Mouse (Mus musculus) midbrain, embryonic 11.5 days (tissue): ENCODE measurements at regions not wholly inside any gene's neighbourhood (a gene's known extent, or its start where the extent isn't known, plus 50 kb on each side); places are given as distances from the start of the nearest gene placed in this dataset.

ENCODE experiments used
- ATAC-seq: fragments of 200-750 bp; cut with Nextera tagmentation; 2 replicates; pipeline ENCODE4 v1.8.0; 2017; ENCODE audit warnings: moderate TSS enrichment, moderate library complexity; ENCODE audit not compliant: low FRiP score
- DNase-seq: peaks from one replicate; pipeline ENCODE4 v3.0.0; 2015; ENCODE audit warnings: low spot score; ENCODE audit errors: missing footprints
- H3K27ac ChIP-seq: fragments of 300-500 bp; sonication (generic); 2 replicates; pipeline ENCODE4 v1.5.1; 2014; ENCODE audit warnings: low read depth, low read length
- H3K27me3 ChIP-seq: fragments of 300-500 bp; sonication (generic); 2 replicates; pipeline ENCODE4 v1.6.1; 2014; ENCODE audit warnings: mild to moderate bottlenecking, low read length, moderate library complexity, mixed read lengths; ENCODE audit not compliant: control insufficient read depth, insufficient read depth
- H3K36me3 ChIP-seq: fragments of 300-500 bp; sonication (generic); 2 replicates; pipeline ENCODE4 v1.6.1; 2014; ENCODE audit warnings: mild to moderate bottlenecking, low read length, moderate library complexity, mixed read lengths; ENCODE audit not compliant: control insufficient read depth, insufficient read depth
- H3K4me1 ChIP-seq: fragments of 300-500 bp; sonication (generic); 2 replicates; pipeline ENCODE4 v1.6.1; 2014; ENCODE audit warnings: low read length; ENCODE audit not compliant: control insufficient read depth, insufficient read depth
- H3K4me2 ChIP-seq: fragments of 300-500 bp; sonication (generic); 2 replicates; pipeline ENCODE4 v1.6.1; 2014; ENCODE audit warnings: mild to moderate bottlenecking, moderate library complexity
- H3K4me3 ChIP-seq: fragments of 300-500 bp; sonication (generic); 2 replicates; pipeline ENCODE4 v1.5.1; 2014; ENCODE audit warnings: low read depth, low read length
- H3K9ac ChIP-seq: fragments of 300-500 bp; sonication (generic); 2 replicates; pipeline ENCODE4 v1.6.1; 2014; ENCODE audit warnings: low read length
- H3K9me3 ChIP-seq: fragments of 300-500 bp; sonication (generic); 2 replicates; pipeline ENCODE4 v1.6.1; 2016; ENCODE audit warnings: low read length; ENCODE audit not compliant: control insufficient read depth
- WGBS: fragments of 180-500 bp; shearing (Covaris S2); extraction: QIAGEN DNeasy Blood & Tissue Kit; methylation state at CpG from one replicate; pipeline ENCODE4 v1.1.7; 2014; 5-methylcytosine and 5-hydroxymethylcytosine counted together

DNA sequence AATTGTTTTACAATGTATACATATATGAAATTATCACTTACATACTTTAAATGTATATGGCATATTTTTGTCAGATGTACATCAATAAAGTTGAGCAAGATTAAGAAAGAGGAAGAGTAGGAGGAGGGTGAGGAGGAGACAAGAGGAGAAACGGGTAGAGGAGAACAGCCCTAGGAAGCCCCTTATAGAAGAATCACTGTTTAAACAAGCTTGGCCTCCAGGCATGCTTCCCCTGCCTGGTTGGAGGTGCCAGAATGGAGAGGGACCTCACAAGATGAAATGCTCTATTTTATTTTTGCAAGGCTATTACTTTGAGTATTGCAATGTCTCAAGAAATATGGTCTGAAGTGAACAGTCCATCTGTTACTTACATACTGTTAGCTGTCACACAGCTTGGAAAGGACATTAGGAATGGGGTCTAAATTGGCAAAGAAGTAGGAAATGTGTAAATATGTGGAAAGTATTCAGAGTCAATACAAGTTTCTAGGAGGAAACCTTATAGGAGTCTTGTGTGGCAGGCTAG lies 352.1 kb upstream of the Thbs1 start:
- DNase-seq (no peak), ATAC-seq (no peak)
- no peaks in the 10 kb centered on the region for H3K4me1 ChIP-seq
- no peak overlapping the region for H3K9ac ChIP-seq
- H3K4me2 ChIP-seq: no peak overlapping the region
- H3K9me3 ChIP-seq: no peaks in the 10 kb centered on the region
- no peaks in the 10 kb centered on the region for H3K36me3 ChIP-seq
- WGBS: 81% methylated on average over 1 of the region's 1 CpGs
- no peak overlapping the region for H3K27ac ChIP-seq
- H3K27me3 ChIP-seq: no peaks in the 10 kb centered on the region
- no peak overlapping the region for H3K4me3 ChIP-seq

DNA sequence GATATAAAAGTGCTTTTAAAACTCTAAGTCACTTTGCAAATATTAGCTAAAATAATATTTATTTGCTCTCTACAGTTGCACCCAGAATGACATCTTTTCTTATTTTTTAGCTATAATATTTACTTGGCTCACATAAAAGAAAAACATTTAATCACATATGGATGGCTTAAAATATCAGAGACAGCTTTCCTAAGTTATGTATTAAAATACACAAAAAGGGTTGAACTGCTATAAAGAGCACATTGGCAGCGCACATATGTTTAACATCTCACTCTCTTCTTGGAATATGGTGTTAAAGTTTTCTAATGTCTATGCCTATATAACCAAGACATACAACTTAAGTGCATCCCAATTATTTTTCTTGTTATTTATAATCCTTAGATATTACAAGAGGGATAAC lies 348.0 kb upstream of the Thbs1 start:
- Histone ChIP-seq H3K4me2 (no peak overlapping the region), H3K27ac (no peak overlapping the region), H3K36me3 (no peaks in the 10 kb centered on the region), H3K9ac (no peak overlapping the region), H3K4me3 (no peak overlapping the region), H3K4me1 (no peaks in the 10 kb centered on the region), H3K9me3 (no peaks in the 10 kb centered on the region), H3K27me3 (no peaks in the 10 kb centered on the region)
- 85% methylated on average over 1 of the region's 1 CpGs for WGBS
- DNase-seq (no peak), ATAC-seq (no peak)

DNA sequence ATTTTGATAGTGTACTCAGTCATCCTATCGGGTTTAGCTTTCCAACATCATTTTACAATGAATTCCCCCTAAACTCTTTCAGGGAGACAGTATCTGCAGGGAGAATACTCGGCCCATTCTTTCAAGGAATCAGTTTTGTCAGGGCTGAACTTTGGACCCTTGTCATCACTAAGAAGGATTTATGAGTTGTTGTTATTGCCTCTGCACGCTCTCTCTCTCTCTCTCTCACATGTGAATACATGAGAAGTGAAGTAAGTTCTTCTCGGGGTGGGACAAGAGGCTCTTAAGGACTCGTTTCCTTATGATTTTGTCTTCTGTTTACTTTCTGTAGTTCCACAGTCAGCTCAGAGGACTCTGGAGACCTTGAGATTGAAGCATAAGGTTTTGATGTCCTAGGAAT lies 346.1 kb upstream of the Thbs1 start:
- H3K4me1 ChIP-seq: no peaks in the 10 kb centered on the region
- no peaks in the 10 kb centered on the region for H3K36me3 ChIP-seq
- ATAC-seq (no peak), DNase-seq (no peak)
- 88% methylated on average over 5 of the region's 5 CpGs for WGBS
- no peak overlapping the region for H3K4me3 ChIP-seq
- no peak overlapping the region for H3K4me2 ChIP-seq
- no peaks in the 10 kb centered on the region for H3K9me3 ChIP-seq
- no peak overlapping the region for H3K9ac ChIP-seq
- no peak overlapping the region for H3K27ac ChIP-seq
- no peaks in the 10 kb centered on the region for H3K27me3 ChIP-seq

DNA sequence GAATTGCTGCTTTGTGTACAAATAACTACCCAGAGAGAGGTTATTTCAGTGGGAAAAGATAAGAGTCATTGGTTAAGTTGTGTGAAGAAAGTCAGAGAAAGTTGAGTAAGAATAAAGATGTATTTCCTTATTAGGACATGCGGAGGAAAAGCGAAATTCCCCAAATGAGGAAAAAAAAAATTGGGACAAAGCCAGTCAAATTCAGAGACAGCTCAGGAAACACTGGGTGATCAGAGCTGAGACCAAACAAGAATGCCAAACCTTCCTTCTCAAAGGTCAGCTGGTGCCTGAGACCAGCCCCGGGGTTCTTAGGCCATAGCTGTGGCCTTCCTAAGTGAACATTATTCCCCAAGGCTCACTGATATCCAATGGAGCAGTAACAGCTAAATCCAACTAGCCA lies 345.2 kb upstream of the Thbs1 start:
- no peak for DNase-seq
- WGBS: 86% methylated on average over 3 of the region's 3 CpGs
- H3K9ac ChIP-seq: no peak overlapping the region
- no peaks in the 10 kb centered on the region for H3K9me3 ChIP-seq
- no peak for ATAC-seq
- no peak overlapping the region for H3K27ac ChIP-seq
- no peak overlapping the region for H3K4me2 ChIP-seq
- no peaks in the 10 kb centered on the region for H3K36me3 ChIP-seq
- no peak overlapping the region for H3K4me3 ChIP-seq
- H3K27me3 ChIP-seq: no peaks in the 10 kb centered on the region
- H3K4me1 ChIP-seq: no peaks in the 10 kb centered on the region

DNA sequence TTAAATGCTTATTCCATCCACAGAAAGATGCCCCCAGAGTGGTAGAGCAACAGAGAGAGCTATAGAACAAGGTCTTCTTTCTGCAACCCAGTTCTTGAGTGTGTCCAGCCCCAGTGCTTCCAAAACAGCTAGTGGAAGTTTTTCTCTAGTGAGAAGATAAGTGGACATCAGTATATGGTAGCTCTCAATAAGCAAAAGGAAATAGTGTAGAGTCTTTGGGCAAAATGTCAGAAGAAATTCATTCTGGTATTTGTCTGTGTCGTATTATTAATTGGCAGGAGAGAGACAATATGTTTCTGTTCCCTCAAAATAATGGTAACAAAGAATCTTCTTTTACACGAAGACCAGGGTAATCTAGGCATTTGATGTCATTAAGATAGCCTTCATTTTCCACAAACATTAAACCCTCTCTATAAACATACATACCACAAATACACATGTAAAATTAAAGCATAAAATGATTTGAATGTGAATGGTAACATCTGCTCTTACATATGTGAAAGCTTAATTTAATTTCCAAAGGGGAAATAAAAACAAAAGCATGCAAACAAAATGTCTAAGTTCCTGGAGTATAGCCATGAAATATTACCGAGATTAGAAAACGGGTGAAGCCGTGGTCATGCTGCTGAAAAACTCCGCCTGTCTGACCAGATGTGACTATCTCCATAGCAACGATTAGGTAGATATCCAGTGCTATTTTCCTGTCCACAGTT lies 342.1 kb upstream of the Thbs1 start:
- no peak overlapping the region for H3K4me2 ChIP-seq
- H3K4me3 ChIP-seq: no peak overlapping the region
- no peak overlapping the region for H3K27ac ChIP-seq
- H3K9ac ChIP-seq: no peak overlapping the region
- no peaks in the 10 kb centered on the region for H3K4me1 ChIP-seq
- no peaks in the 10 kb centered on the region for H3K9me3 ChIP-seq
- H3K27me3 ChIP-seq: no peaks in the 10 kb centered on the region
- DNase-seq: no peak
- no peak for ATAC-seq
- no peaks in the 10 kb centered on the region for H3K36me3 ChIP-seq
- WGBS: 85% methylated on average over 7 of the region's 7 CpGs

DNA sequence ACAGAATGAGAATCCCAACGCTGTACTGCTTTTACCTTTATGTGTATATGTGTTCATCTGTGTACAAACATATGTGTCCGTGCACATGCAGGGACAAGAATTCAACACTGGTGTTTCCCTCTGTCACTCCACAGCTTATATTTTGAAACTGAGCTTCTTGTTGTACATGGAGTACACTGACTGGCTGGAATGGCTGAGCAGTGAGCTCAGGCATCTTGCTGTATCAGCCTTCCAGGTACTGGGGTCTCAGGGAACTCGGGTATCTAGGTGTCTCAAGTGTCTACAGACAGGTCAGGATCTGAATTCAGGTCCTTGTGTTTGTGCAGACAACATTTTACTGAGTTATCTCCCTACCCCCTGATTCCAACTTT lies 341.6 kb upstream of the Thbs1 start:
- Histone ChIP-seq H3K9me3 (no peaks in the 10 kb centered on the region), H3K4me1 (no peaks in the 10 kb centered on the region), H3K27me3 (no peaks in the 10 kb centered on the region), H3K9ac (no peak overlapping the region), H3K27ac (no peak overlapping the region), H3K4me3 (no peak overlapping the region), H3K36me3 (no peaks in the 10 kb centered on the region), H3K4me2 (no peak overlapping the region)
- DNase-seq (no peak), ATAC-seq (no peak)
- WGBS: 82% methylated on average over 3 of the region's 3 CpGs

DNA sequence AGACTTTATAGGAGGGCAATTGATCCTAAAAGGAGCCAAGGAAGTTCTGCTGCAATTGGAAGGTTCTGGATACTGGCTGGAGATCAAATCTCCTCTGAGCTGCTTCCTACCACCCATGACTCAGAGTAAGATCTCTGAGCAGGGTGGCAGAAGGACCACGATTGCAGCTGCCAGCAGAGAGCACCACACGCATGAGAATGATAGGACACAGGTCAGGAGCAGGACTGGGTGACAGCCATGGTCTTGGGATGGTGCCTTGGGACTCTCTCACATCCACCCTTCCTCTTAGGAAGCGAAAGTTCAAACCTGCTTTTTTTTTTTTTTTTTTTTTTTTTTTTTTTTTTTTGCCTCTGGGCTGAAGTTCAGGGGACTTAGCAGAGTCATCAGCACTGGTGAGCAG lies 331.4 kb upstream of the Thbs1 start:
- no peak overlapping the region for H3K4me3 ChIP-seq
- no peak for DNase-seq
- H3K4me1 ChIP-seq: no peaks in the 10 kb centered on the region
- no peaks in the 10 kb centered on the region for H3K36me3 ChIP-seq
- H3K27me3 ChIP-seq: no peaks in the 10 kb centered on the region
- no peak overlapping the region for H3K27ac ChIP-seq
- 92% methylated on average over 3 of the region's 3 CpGs for WGBS
- no peak overlapping the region for H3K9ac ChIP-seq
- no peak for ATAC-seq
- H3K9me3 ChIP-seq: no peaks in the 10 kb centered on the region
- no peak overlapping the region for H3K4me2 ChIP-seq

DNA sequence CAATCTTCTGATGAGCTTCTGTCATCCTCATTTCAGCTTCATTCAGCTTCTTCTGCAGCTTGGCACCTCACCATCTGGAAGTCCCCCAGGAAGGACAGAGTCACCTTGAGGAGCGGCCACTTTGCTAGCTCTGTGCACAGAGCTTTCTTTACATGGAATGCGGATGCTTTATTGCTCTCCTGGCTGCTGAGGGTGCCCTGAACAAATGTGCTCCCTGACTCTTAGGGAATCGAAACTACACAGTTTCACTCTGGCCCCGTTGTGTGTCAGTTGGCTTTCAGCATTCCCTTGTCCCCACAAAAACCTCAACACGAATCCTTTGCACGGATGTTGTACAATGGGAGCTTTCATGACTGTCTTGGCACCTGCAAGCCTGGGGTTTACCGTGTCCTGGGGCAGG lies 330.9 kb upstream of the Thbs1 start:
- 89% methylated on average over 7 of the region's 7 CpGs for WGBS

DNA sequence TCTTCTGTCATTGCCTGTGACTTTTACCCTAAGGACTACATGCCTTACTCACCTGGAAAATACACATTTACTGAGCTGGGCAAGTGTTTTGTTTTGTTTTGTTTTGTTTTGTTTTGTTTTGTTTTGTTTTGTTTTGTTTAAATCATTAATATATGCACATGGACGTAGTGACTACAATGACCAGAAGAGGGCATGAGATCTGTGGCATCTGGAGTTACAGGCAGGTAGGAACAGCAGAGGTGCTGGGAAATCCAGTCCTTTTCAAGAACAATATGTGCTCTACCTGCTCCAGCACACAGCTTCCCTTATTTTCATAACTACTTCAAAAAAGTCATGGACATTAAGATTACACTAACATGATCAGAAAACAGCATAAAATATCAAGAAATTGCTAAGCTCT lies 324.4 kb upstream of the Thbs1 start:
- 75% methylated on average over 1 of the region's 1 CpGs for WGBS
- Histone ChIP-seq H3K4me3 (no peak overlapping the region), H3K27ac (no peak overlapping the region), H3K4me1 (no peaks in the 10 kb centered on the region), H3K9me3 (no peaks in the 10 kb centered on the region), H3K4me2 (no peak overlapping the region), H3K36me3 (no peaks in the 10 kb centered on the region), H3K9ac (no peak overlapping the region), H3K27me3 (no peaks in the 10 kb centered on the region)
- ATAC-seq (no peak), DNase-seq (no peak)

More for the DNA sequence above, 330.9 kb upstream of the Thbs1 start:
- no peak overlapping the region for H3K27ac ChIP-seq
- no peak overlapping the region for H3K9ac ChIP-seq
- H3K36me3 ChIP-seq: no peaks in the 10 kb centered on the region
- H3K9me3 ChIP-seq: no peaks in the 10 kb centered on the region
- no peak overlapping the region for H3K4me2 ChIP-seq
- no peak overlapping the region for H3K4me3 ChIP-seq
- DNase-seq: no peak
- no peaks in the 10 kb centered on the region for H3K27me3 ChIP-seq
- no peaks in the 10 kb centered on the region for H3K4me1 ChIP-seq
- ATAC-seq: no peak
